Mouse (Mus musculus): ENCODE data around the gene Tbc1d10b.
"Not testable (repeated sequence)": the region's sequence is repeated elsewhere in the genome, so short reads cannot be mapped to it uniquely, and the experiment has no call there.

The Tbc1d10b gene

GRCm38 (mm10) chr7:127195544-127196295 lies 12.5 kb downstream of the Tbc1d10b start, which contains the start of gene Cd2bp2:
TSS of gene Cd2bp2 (minus strand) at chr7:127196050.
- DNase-seq = peak; percentile 98

- DNase-seq = no peak
Measured at GRCm38 (mm10) chr7:127194633-127195029, 13.6 kb downstream of the Tbc1d10b start.

GRCm38 (mm10) chr7:127194011-127194632 lies 14.1 kb downstream of the Tbc1d10b start:
- DNase-seq = no peak

DNA sequence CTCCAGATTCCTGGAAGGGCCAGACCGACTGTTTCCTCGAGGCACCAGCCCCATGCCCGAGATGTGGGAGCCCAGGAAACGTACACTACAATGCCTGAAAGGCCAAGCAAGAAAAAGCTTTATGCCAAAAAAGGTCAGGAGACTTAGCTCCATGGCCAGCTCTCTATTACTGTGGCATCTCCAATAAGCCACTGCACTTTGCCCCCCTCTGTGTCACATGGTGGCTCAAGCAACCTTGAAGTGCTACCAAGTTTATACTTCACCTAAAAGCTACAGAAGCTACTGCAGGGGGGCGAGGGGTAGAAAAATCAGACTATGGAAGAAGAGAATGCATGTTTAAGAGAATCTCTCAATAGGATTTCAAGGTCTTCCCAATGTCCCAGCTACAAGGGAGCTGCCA lies 15.3 kb downstream of the Tbc1d10b start:
- DNase-seq = no peak

DNA sequence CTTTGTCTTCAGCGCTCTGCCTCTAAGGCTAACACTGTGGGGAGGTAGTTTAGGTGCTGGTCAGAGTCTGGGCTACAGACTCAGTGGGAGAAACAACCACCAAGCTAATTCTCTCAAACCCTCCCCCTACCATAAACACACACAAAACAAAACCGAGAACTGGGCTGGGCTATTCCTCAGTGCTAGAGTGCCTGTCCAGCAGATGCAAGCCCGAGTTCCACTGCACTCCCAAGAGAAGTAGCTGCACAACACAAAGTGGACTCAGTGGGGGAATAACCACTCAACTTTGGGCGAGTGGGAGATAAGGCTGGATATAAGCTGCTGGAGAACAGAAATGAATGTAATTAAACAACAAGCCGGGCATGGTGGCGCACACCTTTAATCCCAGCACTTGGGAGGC lies 17.6 kb downstream of the Tbc1d10b start:
- DNase-seq = no peak

- no peak for DNase-seq
Measured at GRCm38 (mm10) chr7:127188305-127189276, 19.7 kb downstream of the Tbc1d10b start.

- no peak for DNase-seq
Measured at GRCm38 (mm10) chr7:127187351-127187750, 20.9 kb downstream of the Tbc1d10b start.

DNA sequence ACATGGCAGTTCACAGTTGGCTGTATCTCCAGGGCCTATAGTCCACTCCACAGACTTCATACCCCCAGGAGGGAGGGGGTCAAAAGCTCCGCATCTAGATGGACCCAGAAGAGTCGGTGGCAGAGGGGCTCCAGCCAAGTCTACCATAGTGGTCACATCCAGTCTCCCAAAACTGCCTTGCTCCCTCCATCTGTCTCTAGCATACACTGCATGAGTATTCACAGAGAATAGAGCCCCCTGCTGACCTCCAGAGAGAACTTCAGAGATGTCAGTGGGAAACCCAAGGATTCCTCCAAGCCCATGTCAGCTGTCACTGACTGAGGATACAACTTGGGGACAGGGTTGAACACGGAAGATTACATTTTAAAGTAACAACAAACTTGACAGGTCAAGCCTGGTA lies 22.7 kb downstream of the Tbc1d10b start:
- peak; percentile 41 for DNase-seq

DNA sequence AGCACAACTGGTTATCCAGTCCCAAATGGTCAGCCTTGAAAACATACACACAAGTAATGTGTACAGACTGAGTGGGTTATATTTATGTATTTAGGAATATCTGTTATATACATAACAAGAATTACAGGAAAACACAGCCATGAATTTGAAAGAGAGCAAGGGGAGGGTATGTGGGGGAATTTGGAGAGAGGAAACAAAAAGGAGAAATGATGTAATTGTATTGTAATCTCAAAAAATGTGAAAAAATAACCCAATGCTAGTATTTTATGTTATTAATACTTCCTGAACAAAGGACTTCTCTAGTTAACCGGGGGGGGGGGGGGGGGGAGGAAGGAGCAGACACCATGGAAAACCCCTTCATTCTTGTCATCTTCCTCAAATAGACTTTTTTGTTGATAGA lies 23.5 kb downstream of the Tbc1d10b start:
- no peak for DNase-seq

- no peak for DNase-seq
Measured at GRCm38 (mm10) chr7:127183828-127184227, 24.4 kb downstream of the Tbc1d10b start.

DNA sequence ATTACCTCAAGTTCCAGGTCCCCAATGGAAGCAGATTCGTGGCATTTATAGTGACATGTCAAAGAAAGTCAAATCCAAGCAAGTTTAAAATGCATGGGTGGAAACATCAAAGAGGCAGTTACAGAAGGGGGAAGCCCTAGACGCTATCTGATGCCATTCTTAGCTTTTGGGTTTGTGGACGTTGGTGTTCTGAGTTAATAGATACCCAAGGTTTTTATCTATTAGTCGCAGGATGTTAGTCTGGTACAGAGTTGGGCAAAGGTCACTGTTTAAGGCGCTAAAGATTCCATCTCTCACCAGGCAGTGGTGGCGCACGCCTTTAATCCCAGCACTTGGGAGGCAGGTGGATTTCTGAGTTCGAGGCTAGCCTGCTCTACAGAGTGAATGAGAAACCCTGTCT lies 24.9 kb downstream of the Tbc1d10b start:
- DNase-seq = no peak

- DNase-seq = not testable (repeated sequence)
Measured at GRCm38 (mm10) chr7:127181724-127182123, 26.5 kb downstream of the Tbc1d10b start.

GRCm38 (mm10) chr7:127180783-127181182 lies 27.5 kb downstream of the Tbc1d10b start:
- DNase-seq = no peak

DNA sequence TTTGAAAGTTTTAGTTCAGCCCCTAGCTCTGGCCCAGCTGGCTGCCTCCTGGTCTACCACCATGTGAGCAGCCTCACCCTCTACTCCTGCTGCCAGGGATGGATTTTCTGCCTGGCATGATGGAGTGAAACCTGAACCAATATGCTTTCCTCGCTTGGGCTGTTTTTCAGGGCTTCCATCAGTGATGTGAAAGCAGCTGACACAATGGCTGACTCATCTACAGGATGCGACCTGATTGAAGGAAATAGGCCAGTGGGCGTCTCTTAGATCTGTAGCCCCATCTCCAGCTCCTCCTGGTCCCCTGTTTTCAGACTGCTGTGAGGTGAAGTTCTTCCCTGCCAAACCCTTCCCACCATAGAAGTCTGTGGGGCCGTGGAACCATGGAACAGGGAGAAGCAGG lies 31.3 kb downstream of the Tbc1d10b start:
- no peak for DNase-seq

DNA sequence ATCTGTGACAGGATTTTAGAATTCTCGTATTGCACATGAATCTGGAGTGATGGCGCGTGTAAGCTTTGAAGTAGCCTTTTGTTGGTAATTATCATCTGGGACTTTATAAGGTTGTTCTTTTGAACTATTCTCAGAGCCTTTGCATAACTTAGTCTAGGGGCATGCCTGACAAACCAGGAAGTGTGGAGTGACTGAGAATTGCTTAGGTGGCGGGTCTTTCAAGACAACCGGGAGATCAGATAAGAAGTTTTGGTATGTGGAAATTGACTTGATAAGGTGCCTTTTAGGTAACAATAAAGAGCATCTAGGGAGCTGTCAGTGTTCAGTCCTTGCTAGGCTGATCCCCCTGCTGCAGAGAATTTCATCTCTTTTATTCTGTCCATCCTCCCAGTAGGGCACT lies 41.8 kb downstream of the Tbc1d10b start:
- DNase-seq = no peak

DNA sequence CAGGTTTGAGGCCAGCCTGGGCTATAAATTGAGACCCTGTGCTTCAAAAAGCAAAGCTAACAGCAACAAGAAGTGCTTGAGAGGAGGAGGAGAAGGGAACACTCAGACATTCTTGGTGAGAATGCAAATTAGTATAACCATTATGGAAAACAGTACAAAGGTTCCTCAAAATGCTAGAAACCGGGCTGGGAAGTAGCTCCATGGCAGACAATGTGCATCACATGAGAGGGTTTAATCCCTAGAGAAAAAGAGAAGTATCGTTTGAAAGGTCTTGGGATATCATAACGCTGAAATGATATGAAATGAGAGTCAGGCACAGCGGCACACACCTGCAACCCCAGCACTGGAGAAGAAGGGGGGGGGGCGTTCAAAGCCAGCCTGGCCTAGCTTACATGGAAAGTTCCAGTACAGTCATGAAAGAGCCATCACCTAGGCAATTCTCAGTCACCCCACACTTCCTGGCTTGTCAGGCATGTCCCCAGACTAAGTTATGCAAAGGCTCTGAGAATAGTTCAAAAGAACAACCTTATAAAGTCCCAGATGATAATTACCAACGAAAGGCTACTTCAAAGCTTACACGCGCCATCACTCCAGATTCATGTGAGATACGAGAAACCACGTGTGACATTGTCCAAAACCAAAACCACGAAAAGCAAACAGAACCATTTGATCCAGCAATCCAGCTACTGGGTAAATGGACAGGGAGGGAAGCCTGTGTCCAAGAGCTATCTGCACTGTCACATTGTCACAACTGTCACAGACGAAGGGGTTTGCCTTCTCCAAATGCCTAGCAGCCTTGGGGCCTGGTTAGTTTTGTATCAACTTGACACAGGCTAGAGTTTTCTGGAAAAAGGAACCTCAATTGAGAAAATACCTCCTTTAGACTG lies 42.4 kb downstream of the Tbc1d10b start:
- no peak for DNase-seq

- DNase-seq = no peak
Measured at GRCm38 (mm10) chr7:127164002-127164401, 44.3 kb downstream of the Tbc1d10b start.

- DNase-seq = no peak
Measured at GRCm38 (mm10) chr7:127162546-127162945, 45.7 kb downstream of the Tbc1d10b start.

DNA sequence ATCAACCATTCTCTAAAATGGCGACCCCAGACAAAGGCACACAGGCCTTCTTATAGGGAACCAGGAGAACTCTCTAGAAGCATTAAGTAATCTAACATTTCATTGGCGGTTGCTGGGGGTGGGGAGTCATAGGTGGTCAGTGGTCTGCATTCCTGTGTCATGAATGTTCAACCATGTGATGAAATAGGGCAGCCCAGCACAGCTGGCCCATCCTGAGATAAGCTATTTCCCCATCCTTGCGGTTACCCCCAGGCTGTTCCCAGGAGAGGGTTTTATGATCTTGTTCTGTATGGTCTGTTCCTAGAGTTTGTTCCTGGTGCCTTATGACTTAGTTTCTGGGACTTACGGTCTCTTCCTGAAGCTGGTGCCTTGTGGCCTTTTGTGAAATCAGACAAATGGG lies 50.7 kb downstream of the Tbc1d10b start:
- DNase-seq = no peak

DNA sequence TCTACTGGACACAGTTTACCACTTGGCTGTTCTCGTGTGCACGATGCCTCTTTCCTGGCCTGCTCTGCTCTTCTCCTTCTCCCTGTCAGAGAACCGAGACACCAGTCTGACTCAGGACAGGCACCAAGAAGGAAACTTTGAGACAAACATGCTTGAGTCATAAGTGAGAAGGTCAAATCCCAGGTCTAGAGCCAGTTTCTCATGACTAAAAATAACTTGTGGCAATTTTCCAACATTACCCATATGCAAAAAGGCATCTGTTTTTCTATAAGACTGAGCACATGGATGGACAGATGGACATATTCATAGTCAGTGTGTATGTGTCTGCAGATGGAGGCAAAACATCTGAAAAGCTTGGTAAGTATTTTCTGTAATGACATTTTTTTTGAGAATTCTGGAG lies 54.8 kb downstream of the Tbc1d10b start:
- no peak for DNase-seq

DNA sequence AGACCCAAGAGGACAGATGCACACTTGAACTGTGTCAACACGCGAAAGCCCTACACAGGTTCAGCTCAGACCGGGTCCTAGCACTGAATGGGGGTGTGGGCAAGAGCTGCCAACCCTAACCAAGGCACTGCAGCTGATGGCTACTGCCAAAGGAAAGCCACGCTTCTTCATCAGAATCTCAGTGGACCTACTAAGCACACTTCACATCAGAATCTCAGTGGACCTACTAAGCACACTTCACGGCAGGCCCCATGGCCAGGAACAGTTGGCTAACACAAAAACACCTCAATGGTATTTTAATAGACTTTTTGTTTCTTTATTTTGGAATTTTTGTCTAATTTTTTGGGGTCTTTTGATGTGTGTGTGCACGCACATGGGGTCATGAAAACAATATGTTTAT lies 55.8 kb downstream of the Tbc1d10b start:
- DNase-seq = no peak

- DNase-seq = peak; percentile 51
Measured at GRCm38 (mm10) chr7:127147901-127148300, 60.4 kb downstream of the Tbc1d10b start.
